Mouse (Mus musculus): ENCODE measurements around the gene Rap1gap2. TPM values are rescaled to one million over a fixed set of nuclear protein-coding genes. Genes with fewer than 3 reads are reported as not detected.
A peak's percentile ranks its signal among the peaks of the same experiment; 100 is the strongest.

The Rap1gap2 gene
- total and polyA plus RNA-seq, 3 experiments = 55.4 to 79.8 (median 76.6) TPM

DNA sequence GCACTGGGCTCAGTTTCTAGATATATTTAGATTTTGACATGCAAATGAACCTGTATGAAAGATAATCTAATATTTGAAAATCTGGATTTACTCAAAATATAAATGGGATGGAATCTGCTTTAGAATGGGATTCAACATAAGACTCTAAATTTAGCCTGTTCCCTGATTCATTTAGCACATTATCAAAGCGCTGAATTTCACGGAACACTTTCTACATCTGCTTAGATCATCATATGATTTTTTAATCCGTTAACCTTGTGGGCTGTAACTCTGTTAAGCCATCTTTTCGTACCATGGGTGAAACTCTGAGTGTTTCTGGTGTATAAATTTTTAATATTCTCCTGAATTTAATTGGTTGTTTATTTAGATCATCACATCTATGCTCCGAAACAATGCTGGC is 184.4 kb downstream of the Rap1gap2 start:
- dilution Hi-C loops (cut with MboI; ENCODE audit: extremely low pct_ligation_motif_present, extremely low pct_unique_long_range_greater_than_20kb, low sequenced_read_pairs) (no loop called here), in situ Hi-C loops (cut with MboI; ENCODE audit: low pct_ligation_motif_present, low pct_unique_long_range_greater_than_20kb, low sequenced_read_pairs) (no loop called here)
- TF ChIP-seq MYC (IDR thresholded peaks at IDR 0.05; ENCODE audit: low read depth, low read length) (no peak), CTCF (conservative IDR thresholded peaks at IDR 0.05 in 1 of 2, IDR thresholded peaks at IDR 0.05 in 1 of 2; ENCODE audit: low read depth in 2 of 2, low read length in 2 of 2) (no peak), USF1 (IDR thresholded peaks at IDR 0.05; ENCODE audit: low read depth, low read length) (no peak), TBP (conservative IDR thresholded peaks at IDR 0.05; ENCODE audit: low read depth, low read length) (no peak), ZKSCAN1 (IDR thresholded peaks at IDR 0.05; ENCODE audit: borderline replicate concordance, low read depth, low read length) (no peak)
- peaks cover 64 to 89% of the 10 kb centered on the region in 2 experiments for H3K36me3 ChIP-seq (replicated peaks in 1 of 2; ENCODE audit: control insufficient read depth in 1 of 2, insufficient read depth in 1 of 2, low read length in 1 of 2)
- no peaks in the 10 kb centered on the region for H3K27me3 ChIP-seq (replicated peaks)
- no peak overlapping the region for H3K9ac ChIP-seq (ENCODE audit: insufficient read depth, low read depth)
- H3K27ac ChIP-seq (ENCODE audit: insufficient read depth, low read depth) = no peak overlapping the region
- no peak for DNase-seq (ENCODE audit: extremely low read depth)
- H3K79me2 ChIP-seq (replicated peaks; ENCODE audit: control insufficient read depth, extremely low read depth, insufficient read depth, poor library complexity, severe bottlenecking) = no peaks in the 10 kb centered on the region
- H3K4me1 ChIP-seq (ENCODE audit: control insufficient read depth in 1 of 2, insufficient read depth in 2 of 2) = peaks cover 0 to 13% of the 10 kb centered on the region in 2 experiments; a peak in 2 of 4 replicates
- H3K4me2 ChIP-seq (ENCODE audit: insufficient read depth, low read depth, poor library complexity, severe bottlenecking) = no peak overlapping the region
- no peaks in the 10 kb centered on the region for H3K9me3 ChIP-seq (replicated peaks; ENCODE audit: low read length)
- H3K4me3 ChIP-seq (replicated peaks in 1 of 3; ENCODE audit: low read depth in 2 of 3, low read length in 2 of 3, poor library complexity in 1 of 3) = no peak overlapping the region

DNA sequence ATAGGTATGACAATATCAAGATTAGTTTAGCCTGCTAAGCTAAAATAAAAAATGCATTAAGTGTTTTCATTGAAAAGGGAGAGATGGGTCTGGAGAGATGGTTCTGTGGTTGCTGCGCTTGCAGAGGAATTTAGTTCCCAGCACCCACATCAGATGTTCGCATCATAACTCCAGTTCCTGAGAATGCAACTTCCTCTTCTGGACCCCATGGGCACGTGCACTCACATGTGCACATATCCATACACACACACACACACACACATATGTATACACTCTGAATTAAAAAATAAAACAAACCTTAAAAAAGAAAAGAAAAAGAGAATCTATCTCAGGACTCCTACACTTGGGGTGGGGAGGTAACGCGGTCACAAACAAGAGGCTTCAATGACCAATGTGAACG is 188.7 kb downstream of the Rap1gap2 start:
- Histone ChIP-seq H3K4me1 (ENCODE audit: control insufficient read depth in 1 of 2, insufficient read depth in 2 of 2) (peaks cover 0 to 9% of the 10 kb centered on the region in 2 experiments; a peak in 2 of 4 replicates), H3K27me3 (replicated peaks) (no peaks in the 10 kb centered on the region), H3K4me2 (ENCODE audit: insufficient read depth, low read depth, poor library complexity, severe bottlenecking) (no peak overlapping the region), H3K9ac (ENCODE audit: insufficient read depth, low read depth) (no peak overlapping the region), H3K36me3 (replicated peaks in 1 of 2; ENCODE audit: control insufficient read depth in 1 of 2, insufficient read depth in 1 of 2, low read length in 1 of 2) (peaks cover 70 to 94% of the 10 kb centered on the region in 2 experiments), H3K27ac (ENCODE audit: insufficient read depth, low read depth) (no peak overlapping the region), H3K79me2 (replicated peaks; ENCODE audit: control insufficient read depth, extremely low read depth, insufficient read depth, poor library complexity, severe bottlenecking) (no peaks in the 10 kb centered on the region; the same call in 1 of the 2 replicates), H3K4me3 (replicated peaks in 1 of 3; ENCODE audit: low read depth in 2 of 3, low read length in 2 of 3, poor library complexity in 1 of 3) (no peak overlapping the region), H3K9me3 (replicated peaks; ENCODE audit: low read length) (no peaks in the 10 kb centered on the region)
- dilution Hi-C loops (cut with MboI; ENCODE audit: extremely low pct_ligation_motif_present, extremely low pct_unique_long_range_greater_than_20kb, low sequenced_read_pairs) (no loop called here), in situ Hi-C loops (cut with MboI; ENCODE audit: low pct_ligation_motif_present, low pct_unique_long_range_greater_than_20kb, low sequenced_read_pairs) (no loop called here)
- DNase-seq (ENCODE audit: extremely low read depth) = no peak
- peak; percentile 51; the same call in 1 of the 2 replicates for TF ChIP-seq BHLHE40 (IDR thresholded peaks at IDR 0.05; ENCODE audit: low read depth, low read length)
- no peak for TF ChIP-seq GABPA (IDR thresholded peaks at IDR 0.05; ENCODE audit: insufficient replicate concordance, low read depth, low read length)

DNA sequence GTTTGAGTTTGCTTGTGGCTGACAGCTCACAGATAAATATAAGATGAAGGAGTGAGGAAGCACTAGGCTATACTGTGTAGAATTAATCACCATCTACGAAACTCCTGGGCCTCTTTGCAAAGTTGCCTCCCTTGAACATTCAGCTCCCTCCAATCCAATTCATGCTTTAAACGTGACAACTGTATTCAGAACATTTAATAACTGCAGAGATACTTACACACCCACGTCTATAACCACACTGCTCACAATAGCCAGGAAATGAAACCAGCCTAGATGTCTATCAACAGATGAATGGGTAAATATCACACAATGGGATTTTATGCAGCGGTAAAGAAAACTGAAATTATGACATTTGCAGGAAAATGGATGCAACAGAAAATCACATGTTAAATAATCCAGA is 189.6 kb downstream of the Rap1gap2 start:
- Histone ChIP-seq H3K4me3 (replicated peaks in 1 of 3; ENCODE audit: low read depth in 2 of 3, low read length in 2 of 3, poor library complexity in 1 of 3) (no peak overlapping the region), H3K36me3 (replicated peaks in 1 of 2; ENCODE audit: control insufficient read depth in 1 of 2, insufficient read depth in 1 of 2, low read length in 1 of 2) (peaks cover 77 to 95% of the 10 kb centered on the region in 2 experiments), H3K79me2 (replicated peaks; ENCODE audit: control insufficient read depth, extremely low read depth, insufficient read depth, poor library complexity, severe bottlenecking) (no peaks in the 10 kb centered on the region; the same call in 1 of the 2 replicates), H3K9me3 (replicated peaks; ENCODE audit: low read length) (no peaks in the 10 kb centered on the region), H3K9ac (ENCODE audit: insufficient read depth, low read depth) (no peak overlapping the region), H3K27me3 (replicated peaks) (no peaks in the 10 kb centered on the region), H3K4me2 (ENCODE audit: insufficient read depth, low read depth, poor library complexity, severe bottlenecking) (no peak overlapping the region), H3K27ac (ENCODE audit: insufficient read depth, low read depth) (no peak overlapping the region), H3K4me1 (ENCODE audit: control insufficient read depth in 1 of 2, insufficient read depth in 2 of 2) (peaks cover 0 to 9% of the 10 kb centered on the region in 2 experiments; a peak in 2 of 4 replicates)
- no peak for DNase-seq (ENCODE audit: extremely low read depth)
- dilution Hi-C loops (cut with MboI; ENCODE audit: extremely low pct_ligation_motif_present, extremely low pct_unique_long_range_greater_than_20kb, low sequenced_read_pairs) (no loop called here), in situ Hi-C loops (cut with MboI; ENCODE audit: low pct_ligation_motif_present, low pct_unique_long_range_greater_than_20kb, low sequenced_read_pairs) (no loop called here)
- TF ChIP-seq RCOR1 (conservative IDR thresholded peaks at IDR 0.05; ENCODE audit: low read depth, low read length) = no peak
- no peak for TF ChIP-seq MXI1 (IDR thresholded peaks at IDR 0.05; ENCODE audit: low read depth, low read length)
- no peak for TF ChIP-seq CHD2 (IDR thresholded peaks at IDR 0.05; ENCODE audit: low read length)
- no peak for TF ChIP-seq RAD21 (IDR thresholded peaks at IDR 0.05; ENCODE audit: low read depth, low read length)
- TF ChIP-seq MAFK (IDR thresholded peaks at IDR 0.05; ENCODE audit: insufficient replicate concordance, low read length) = no peak
- no peak for TF ChIP-seq POLR2A (IDR thresholded peaks at IDR 0.05; ENCODE audit: low read depth, low read length)
- TF ChIP-seq PAX5 (IDR thresholded peaks at IDR 0.05; ENCODE audit: low read length) = no peak
- TF ChIP-seq JUND (conservative IDR thresholded peaks at IDR 0.05; ENCODE audit: low read depth, low read length) = no peak
- no peak for TF ChIP-seq TBP (conservative IDR thresholded peaks at IDR 0.05; ENCODE audit: low read depth, low read length)
- no peak for TF ChIP-seq BHLHE40 (IDR thresholded peaks at IDR 0.05; ENCODE audit: low read depth, low read length)
- no peak for TF ChIP-seq SIN3A (IDR thresholded peaks at IDR 0.05; ENCODE audit: low read length)
- no peak for TF ChIP-seq POLR2AphosphoS2 (IDR thresholded peaks at IDR 0.05; ENCODE audit: low read depth, low read length)
- TF ChIP-seq E2F4 (IDR thresholded peaks at IDR 0.05; ENCODE audit: insufficient replicate concordance, low read depth, low read length) = no peak
- TF ChIP-seq MAX (IDR thresholded peaks at IDR 0.05; ENCODE audit: low read length) = no peak
- no peak for TF ChIP-seq ETS1 (conservative IDR thresholded peaks at IDR 0.05; ENCODE audit: low read depth, low read length)
- TF ChIP-seq MAZ (IDR thresholded peaks at IDR 0.05; ENCODE audit: low read depth, low read length) = no peak
- TF ChIP-seq JUN (IDR thresholded peaks at IDR 0.05; ENCODE audit: insufficient read depth, low read depth, low read length) = no peak
- no peak for TF ChIP-seq CTCF (conservative IDR thresholded peaks at IDR 0.05 in 1 of 2, IDR thresholded peaks at IDR 0.05 in 1 of 2; ENCODE audit: low read depth in 2 of 2, low read length in 2 of 2)
- no peak for TF ChIP-seq USF2 (conservative IDR thresholded peaks at IDR 0.05; ENCODE audit: low read depth, low read length)
- TF ChIP-seq ZC3H11A (IDR thresholded peaks at IDR 0.05; ENCODE audit: low read depth, low read length) = no peak
